Mouse (Mus musculus) neural tube, embryonic 10.5 days (tissue): ENCODE data around the gene Wnt11.

Experiments
- DNase-seq: peaks from one replicate; pipeline ENCODE4 v3.0.0-alpha.2; 2017; ENCODE audit warnings: low spot score; ENCODE audit errors: extremely low spot score

Wnt11 gene

GRCm38 (mm10) chr7:98903884-98904283 lies 69.0 kb downstream of the Wnt11 start:
- DNase-seq = no peak
